Mouse (Mus musculus) intestine, postnatal 0 days (tissue): ENCODE measurements at regions not wholly inside any gene's neighbourhood (a gene's known extent, or its start where the extent isn't known, plus 50 kb on each side); places are given as distances from the start of the nearest gene placed in this dataset.
"Not testable (repeated sequence)": the region's sequence is repeated elsewhere in the genome, so short reads cannot be mapped to it uniquely, and the experiment has no call there.

Source experiments
- ATAC-seq: fragments of 200-750 bp; cut with Nextera tagmentation; 2 replicates; pipeline ENCODE4 v1.8.0; 2017; ENCODE audit warnings: mild to moderate bottlenecking, moderate TSS enrichment, moderate library complexity
- H3K27ac ChIP-seq: fragments of 300-500 bp; sonication (generic); 2 replicates; pipeline ENCODE4 v1.5.1; 2014; ENCODE audit warnings: mild to moderate bottlenecking, low read depth, low read length, moderate library complexity
- H3K27me3 ChIP-seq: fragments of 300-500 bp; sonication (generic); replicated peaks from 2 replicates; pipeline ENCODE4 v1.6.1; 2014; ENCODE audit warnings: low read length, mixed read lengths; ENCODE audit not compliant: control insufficient read depth, insufficient read depth
- H3K36me3 ChIP-seq: fragments of 300-500 bp; sonication (generic); 2 replicates; pipeline ENCODE4 v1.6.1; 2014; ENCODE audit warnings: mild to moderate bottlenecking, moderate library complexity; ENCODE audit not compliant: control insufficient read depth, insufficient read depth
- H3K4me1 ChIP-seq: fragments of 300-500 bp; sonication (generic); replicated peaks from 2 replicates; pipeline ENCODE4 v1.6.1; 2014; ENCODE audit warnings: antibody characterized with exemption, low read length, mixed read lengths; ENCODE audit not compliant: control insufficient read depth, insufficient read depth
- H3K4me2 ChIP-seq: fragments of 300-500 bp; sonication (generic); replicated peaks from 2 replicates; pipeline ENCODE4 v1.6.1; 2014; ENCODE audit warnings: low read depth, mild to moderate bottlenecking, moderate library complexity
- H3K4me3 ChIP-seq: fragments of 300-500 bp; sonication (generic); 2 replicates; pipeline ENCODE4 v1.5.1; 2014; ENCODE audit warnings: low read depth, low read length
- H3K9ac ChIP-seq: fragments of 300-500 bp; sonication (generic); 2 replicates; pipeline ENCODE4 v1.6.1; 2014; ENCODE audit warnings: mild to moderate bottlenecking, low read depth, low read length
- H3K9me3 ChIP-seq: fragments of 300-500 bp; sonication (generic); 2 replicates; pipeline ENCODE4 v1.6.1; 2016; ENCODE audit warnings: mixed run types; ENCODE audit not compliant: control insufficient read depth
- CTCF ChIP-seq: sonication (generic); IDR thresholded peaks from 2 replicates; pipeline ENCODE4 v1.5.1; 2016; ENCODE audit warnings: low read depth, mild to moderate bottlenecking, control low read depth, antibody characterized with exemption, moderate library complexity
- WGBS: fragments of 180-500 bp; shearing (Covaris S2); extraction: QIAGEN DNeasy Blood & Tissue Kit; methylation state at CpG from one replicate; pipeline ENCODE4 v1.1.7; 2014; 5-methylcytosine and 5-hydroxymethylcytosine counted together

GRCm38 (mm10) chr17:13481445-13482085 lies 127.2 kb downstream of the Tcp10c start:
- no peak for ATAC-seq
- Histone ChIP-seq H3K4me2 (no peak overlapping the region), H3K27ac (no peak overlapping the region), H3K9ac (no peak overlapping the region), H3K4me3 (no peak overlapping the region), H3K4me1 (no peaks in the 10 kb centered on the region), H3K9me3 (no peaks in the 10 kb centered on the region), H3K27me3 (no peaks in the 10 kb centered on the region), H3K36me3 (no peaks in the 10 kb centered on the region)
- 73% methylated on average over 7 of the region's 7 CpGs for WGBS
- no peak for TF ChIP-seq CTCF

- no peak overlapping the region for H3K27ac ChIP-seq
- TF ChIP-seq CTCF: no peak
- H3K9me3 ChIP-seq: no peaks in the 10 kb centered on the region
- H3K27me3 ChIP-seq: no peaks in the 10 kb centered on the region
- ATAC-seq: no peak
- no peak overlapping the region for H3K4me2 ChIP-seq
- WGBS: 85% methylated on average over 3 of the region's 3 CpGs
- no peaks in the 10 kb centered on the region for H3K36me3 ChIP-seq
- H3K4me1 ChIP-seq: no peaks in the 10 kb centered on the region
- H3K4me3 ChIP-seq: no peak overlapping the region
- H3K9ac ChIP-seq: no peak overlapping the region
Observed at GRCm38 (mm10) chr17:13482136-13482535, 127.8 kb downstream of the Tcp10c start.

- no peak overlapping the region for H3K4me3 ChIP-seq
- H3K27ac ChIP-seq: no peak overlapping the region
- 0 out of 2 replicates have a peak, but pooled peaks cover 3% of the 10 kb centered on the region for H3K4me1 ChIP-seq
- 71% methylated on average over 10 of the region's 10 CpGs for WGBS
- TF ChIP-seq CTCF: peak; percentile 44
- peak; percentile 38; the same call in 1 of the 2 replicates for ATAC-seq
- no peaks in the 10 kb centered on the region for H3K9me3 ChIP-seq
- no peak overlapping the region for H3K4me2 ChIP-seq
- no peaks in the 10 kb centered on the region for H3K36me3 ChIP-seq
- no peak overlapping the region for H3K9ac ChIP-seq
- H3K27me3 ChIP-seq: no peaks in the 10 kb centered on the region
Observed at GRCm38 (mm10) chr17:13487291-13488215, 133.2 kb downstream of the Tcp10c start.

- H3K4me3 ChIP-seq: no peak overlapping the region
- WGBS: 74% methylated on average over 9 of the region's 9 CpGs
- TF ChIP-seq CTCF: no peak
- 0 out of 2 replicates have a peak, but pooled peaks cover 3% of the 10 kb centered on the region for H3K4me1 ChIP-seq
- no peak; the same call in 1 of the 2 replicates for ATAC-seq
- H3K9ac ChIP-seq: no peak overlapping the region
- no peaks in the 10 kb centered on the region for H3K9me3 ChIP-seq
- no peaks in the 10 kb centered on the region for H3K27me3 ChIP-seq
- H3K27ac ChIP-seq: no peak overlapping the region
- no peak overlapping the region for H3K4me2 ChIP-seq
- H3K36me3 ChIP-seq: no peaks in the 10 kb centered on the region
Observed at GRCm38 (mm10) chr17:13488608-13489324, 134.4 kb downstream of the Tcp10c start.

- not testable (repeated sequence) for H3K27me3 ChIP-seq, H3K9ac ChIP-seq, H3K9me3 ChIP-seq, H3K4me1 ChIP-seq, H3K27ac ChIP-seq, H3K4me2 ChIP-seq, H3K36me3 ChIP-seq, H3K4me3 ChIP-seq
- ATAC-seq: peak; percentile 32; the same call in 1 of the 2 replicates
- WGBS: 77% methylated on average over 1 of the region's 1 CpGs
Observed at GRCm38 (mm10) chr17:13492239-13492638, 137.9 kb downstream of the Tcp10c start.

GRCm38 (mm10) chr17:13492649-13493277 lies 138.4 kb downstream of the Tcp10c start:
- H3K4me1 ChIP-seq, H3K4me2 ChIP-seq, H3K9me3 ChIP-seq, H3K9ac ChIP-seq, H3K4me3 ChIP-seq, H3K27ac ChIP-seq, H3K27me3 ChIP-seq, H3K36me3 ChIP-seq: not testable (repeated sequence)
- WGBS: 6% methylated on average over 3 of the region's 7 CpGs
- ATAC-seq: peak; percentile 56

GRCm38 (mm10) chr17:13493866-13494265 lies 139.5 kb downstream of the Tcp10c start:
- H3K27ac ChIP-seq, H3K4me2 ChIP-seq, H3K4me3 ChIP-seq, H3K9ac ChIP-seq, H3K9me3 ChIP-seq, ATAC-seq, H3K4me1 ChIP-seq, H3K36me3 ChIP-seq, H3K27me3 ChIP-seq: not testable (repeated sequence)
- 73% methylated on average over 3 of the region's 3 CpGs for WGBS

GRCm38 (mm10) chr17:13494475-13494874 lies 140.1 kb downstream of the Tcp10c start:
- H3K9me3 ChIP-seq, ATAC-seq, H3K27ac ChIP-seq, H3K4me2 ChIP-seq, H3K4me3 ChIP-seq, H3K4me1 ChIP-seq, H3K27me3 ChIP-seq, H3K36me3 ChIP-seq, H3K9ac ChIP-seq: not testable (repeated sequence)
- no CpG with 5 or more reads among the region's 1 CpGs for WGBS
